Mouse (Mus musculus): ENCODE measurements around the gene Tnip2. TPM values are rescaled to one million over a fixed set of nuclear protein-coding genes. Genes with fewer than 3 reads are reported as not detected.

The Tnip2 gene
- polyA plus RNA-seq (2015; fragmentation: Nextera tagmentation; extraction: Ambion mirVana): 14.4 and 17.6 TPM in 2 replicates

DNA sequence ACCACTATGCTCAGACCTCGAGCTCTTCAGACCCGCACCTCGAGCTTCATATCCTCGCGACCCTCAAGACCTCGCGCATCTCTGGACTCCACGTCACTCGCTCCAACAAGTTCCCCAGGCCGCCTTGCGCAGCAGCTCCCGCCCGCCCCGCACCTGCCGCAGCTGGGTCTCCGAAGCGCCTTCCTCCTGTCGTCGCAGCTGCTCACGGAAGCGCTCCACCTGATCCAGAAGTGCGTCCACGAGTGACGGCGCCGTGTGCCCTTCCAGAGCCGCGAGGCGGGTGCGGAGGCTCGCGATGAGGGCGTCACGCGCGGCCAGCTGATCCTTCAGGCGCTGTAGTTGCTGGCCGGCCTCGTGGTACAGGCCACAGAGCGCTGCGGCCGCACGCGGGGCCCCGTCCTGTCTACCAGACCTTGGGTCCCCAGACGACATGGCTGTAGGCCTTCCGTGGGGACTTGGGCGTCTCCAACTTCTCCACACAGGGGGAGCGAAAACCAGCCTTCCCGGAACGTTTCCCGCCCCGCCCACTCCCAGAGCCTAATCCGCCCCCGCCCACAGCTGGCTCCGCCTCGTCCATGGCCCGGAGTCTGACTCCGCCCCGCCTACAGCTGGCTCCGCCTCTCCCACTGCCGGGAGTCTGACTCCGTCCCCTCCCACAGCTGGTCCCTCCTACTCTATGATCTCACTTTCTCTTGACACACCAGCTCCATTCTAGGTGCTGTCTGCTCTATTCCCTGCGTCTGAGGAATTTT, at the start of gene Tnip2:
Gene Tnip2, minus strand, starts transcription at position 526 of the 752 bp plus-strand sequence.
- WGBS: under 1% methylated on average over 64 of the region's 64 CpGs
- ATAC-seq (ENCODE audit: low FRiP score, low read depth): peak; percentile 96
- Histone ChIP-seq H3K9ac (peak within 1 kb of the TSS; percentile 77), H3K36me3 (no peaks in the 10 kb centered on the region), H3K27ac (no peak within 1 kb of the TSS), H3K27me3 (peaks cover 11% of the 10 kb centered on the region), H3K4me2 (replicated peaks) (peak within 1 kb of the TSS; percentile 92), H3K9me3 (0 out of 2 replicates have a peak, but pooled peaks cover 3% of the 10 kb centered on the region), H3K4me1 (peaks cover 10% of the 10 kb centered on the region), H3K4me3 (peak within 1 kb of the TSS; percentile 75)

- H3K9ac ChIP-seq: no peak overlapping the region
- H3K27ac ChIP-seq: no peak overlapping the region
- no peak overlapping the region for H3K4me3 ChIP-seq
- peaks cover 15% of the 10 kb centered on the region for H3K4me1 ChIP-seq
- H3K27me3 ChIP-seq: no peaks in the 10 kb centered on the region
- H3K36me3 ChIP-seq: peaks cover 47% of the 10 kb centered on the region
- ATAC-seq (ENCODE audit: low FRiP score, low read depth): no peak
- no peaks in the 10 kb centered on the region for H3K9me3 ChIP-seq
- no peak overlapping the region for H3K4me2 ChIP-seq (replicated peaks)
- WGBS: 82% methylated on average over 4 of the region's 4 CpGs
These were observed 38.0 kb upstream of the Tnip2 start for GRCm38 (mm10) chr5:34551821-34552220.

- H3K9ac ChIP-seq: peak overlapping the region; percentile 95
- peaks cover 15% of the 10 kb centered on the region for H3K4me1 ChIP-seq
- WGBS: 15% methylated on average over 6 of the region's 6 CpGs
- H3K36me3 ChIP-seq: peaks cover 31% of the 10 kb centered on the region
- no peak overlapping the region for H3K27ac ChIP-seq
- ATAC-seq (ENCODE audit: low FRiP score, low read depth): no peak
- no peaks in the 10 kb centered on the region for H3K9me3 ChIP-seq
- peak overlapping the region; percentile 83 for H3K4me3 ChIP-seq
- no peaks in the 10 kb centered on the region for H3K27me3 ChIP-seq
- peak overlapping the region; percentile 77 for H3K4me2 ChIP-seq (replicated peaks)
These were observed 36.5 kb upstream of the Tnip2 start for GRCm38 (mm10) chr5:34550251-34550650.

DNA sequence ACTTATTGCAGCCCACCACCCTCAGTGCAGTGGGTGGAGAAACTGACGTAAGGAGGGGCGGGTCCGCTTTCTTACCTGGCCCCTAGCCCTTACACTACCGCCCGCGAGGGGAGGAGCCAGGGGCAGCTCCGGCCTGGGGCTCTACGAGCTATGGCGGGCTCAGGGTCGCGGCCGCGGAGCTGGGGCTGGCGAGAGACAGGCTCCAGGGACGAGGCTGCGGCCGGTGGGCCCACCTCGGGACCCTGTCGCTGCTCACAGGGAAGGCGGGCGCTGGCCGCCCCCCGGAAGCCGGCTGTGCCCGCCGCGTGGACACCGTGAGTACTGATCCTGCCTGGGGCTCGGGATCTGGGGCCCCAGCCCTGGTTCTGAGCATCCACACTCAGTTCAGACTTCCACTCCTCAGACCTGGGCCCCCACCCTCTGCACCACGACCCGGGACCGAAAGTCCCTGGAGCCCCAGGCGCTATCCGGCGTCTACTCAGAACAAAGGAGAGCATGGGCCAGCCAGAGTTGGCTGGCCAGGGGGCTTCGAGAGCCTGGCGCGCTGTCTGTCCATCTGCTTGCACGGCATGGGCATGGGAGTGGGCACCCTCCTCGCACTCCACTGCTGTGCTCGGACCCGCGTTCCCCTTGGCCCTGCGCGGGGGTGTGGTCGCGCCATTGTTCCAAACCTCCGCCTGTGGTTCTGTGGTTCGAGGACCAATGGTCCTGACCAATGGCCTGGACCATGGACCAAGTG, 35.9 kb upstream of the Tnip2 start:
- H3K27ac ChIP-seq: peak overlapping the region; percentile 73; the same call in 1 of the 2 replicates
- peak; percentile 94 for ATAC-seq (ENCODE audit: low FRiP score, low read depth)
- peak overlapping the region; percentile 83 for H3K4me3 ChIP-seq
- H3K9ac ChIP-seq: peak overlapping the region; percentile 95
- H3K4me2 ChIP-seq (replicated peaks): peak overlapping the region; percentile 77
- H3K4me1 ChIP-seq: peaks cover 15% of the 10 kb centered on the region
- no peaks in the 10 kb centered on the region for H3K27me3 ChIP-seq
- WGBS: 1% methylated on average over 42 of the region's 49 CpGs
- peaks cover 25% of the 10 kb centered on the region for H3K36me3 ChIP-seq
- no peaks in the 10 kb centered on the region for H3K9me3 ChIP-seq

DNA sequence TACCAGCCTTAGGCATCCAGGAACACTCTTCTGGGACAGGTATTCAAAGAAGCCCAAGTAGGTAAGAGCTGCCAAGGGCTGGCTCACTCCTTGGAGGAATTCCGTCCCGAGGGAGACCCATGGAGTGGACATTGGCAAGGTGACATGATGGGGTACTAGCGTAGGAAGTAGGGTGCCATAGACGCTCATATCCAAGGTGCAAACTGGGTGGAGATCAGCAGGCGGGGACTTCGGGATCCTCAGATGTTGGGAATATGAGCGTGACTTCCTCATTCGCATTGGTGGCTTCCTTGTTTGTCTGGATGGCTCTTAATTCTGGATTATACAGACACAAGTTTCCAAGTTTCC, 35.3 kb upstream of the Tnip2 start:
- Histone ChIP-seq H3K9me3 (no peaks in the 10 kb centered on the region), H3K36me3 (peaks cover 21% of the 10 kb centered on the region), H3K4me2 (replicated peaks) (peak overlapping the region; percentile 77), H3K27me3 (no peaks in the 10 kb centered on the region), H3K9ac (peak overlapping the region; percentile 95), H3K27ac (no peak overlapping the region; the same call in 1 of the 2 replicates), H3K4me1 (peaks cover 15% of the 10 kb centered on the region), H3K4me3 (peak overlapping the region; percentile 83)
- no peak for ATAC-seq (ENCODE audit: low FRiP score, low read depth)
- 21% methylated on average over 8 of the region's 8 CpGs for WGBS

DNA sequence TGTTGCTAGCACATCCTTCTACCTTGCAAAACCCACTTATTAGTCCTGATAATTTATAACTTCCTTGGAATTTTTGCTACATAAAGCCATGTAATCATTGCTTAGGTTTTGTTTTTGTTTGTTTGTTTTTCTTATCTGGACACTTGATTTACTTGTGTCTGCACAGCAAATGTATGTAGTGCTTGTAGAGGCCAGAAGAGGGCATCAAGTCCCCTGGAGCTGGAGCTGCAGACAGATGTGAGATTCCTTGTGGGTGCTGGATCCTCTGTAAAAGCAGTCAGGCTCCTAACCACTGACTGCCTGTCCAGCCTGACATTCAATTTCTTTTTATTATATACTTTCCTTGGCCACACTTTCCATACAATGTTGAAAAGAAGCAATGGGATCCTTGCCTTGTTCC, 33.6 kb upstream of the Tnip2 start:
- Histone ChIP-seq H3K36me3 (peaks cover 10% of the 10 kb centered on the region), H3K4me1 (peaks cover 15% of the 10 kb centered on the region), H3K4me3 (no peak overlapping the region), H3K4me2 (replicated peaks) (no peak overlapping the region), H3K27ac (no peak overlapping the region), H3K9me3 (no peaks in the 10 kb centered on the region), H3K9ac (no peak overlapping the region), H3K27me3 (no peaks in the 10 kb centered on the region)
- ATAC-seq (ENCODE audit: low FRiP score, low read depth): no peak

- H3K9me3 ChIP-seq: no peaks in the 10 kb centered on the region
- no peak overlapping the region for H3K27ac ChIP-seq
- no peak for ATAC-seq (ENCODE audit: low FRiP score, low read depth)
- H3K4me2 ChIP-seq (replicated peaks): no peak overlapping the region
- H3K4me3 ChIP-seq: no peak overlapping the region
- H3K36me3 ChIP-seq: no peaks in the 10 kb centered on the region
- no peaks in the 10 kb centered on the region for H3K4me1 ChIP-seq
- H3K27me3 ChIP-seq: no peaks in the 10 kb centered on the region
- 55% methylated on average over 4 of the region's 4 CpGs for WGBS
- no peak overlapping the region for H3K9ac ChIP-seq
These were observed 29.3 kb upstream of the Tnip2 start for GRCm38 (mm10) chr5:34543114-34543513.

- Histone ChIP-seq H3K27me3 (no peaks in the 10 kb centered on the region), H3K4me1 (no peaks in the 10 kb centered on the region), H3K9me3 (no peaks in the 10 kb centered on the region), H3K27ac (no peak overlapping the region), H3K9ac (no peak overlapping the region), H3K36me3 (no peaks in the 10 kb centered on the region), H3K4me2 (replicated peaks) (no peak overlapping the region), H3K4me3 (no peak overlapping the region)
- ATAC-seq (ENCODE audit: low FRiP score, low read depth): no peak
- WGBS: 76% methylated on average over 1 of the region's 1 CpGs
These were observed 28.4 kb upstream of the Tnip2 start for GRCm38 (mm10) chr5:34542166-34542565.

DNA sequence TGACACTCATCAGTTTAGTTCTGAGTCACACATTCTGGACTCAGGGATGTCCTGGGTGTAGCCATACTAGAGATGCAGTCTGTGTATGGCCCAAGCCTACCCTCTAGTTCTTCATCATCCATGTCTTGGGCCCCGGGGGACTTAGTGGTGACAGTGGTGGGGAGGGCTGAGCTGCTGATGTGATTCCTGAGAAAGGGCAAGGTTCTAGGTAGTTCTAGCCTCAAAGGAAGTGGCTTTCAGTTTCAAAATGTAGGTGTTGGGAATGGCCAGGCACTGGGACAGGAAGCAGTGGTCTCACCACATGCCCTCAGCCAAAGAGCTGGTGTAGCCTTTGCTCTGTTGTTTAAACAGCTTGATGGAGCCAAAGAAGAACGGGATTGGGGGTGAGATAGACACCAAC, 25.3 kb upstream of the Tnip2 start:
- Histone ChIP-seq H3K4me1 (no peaks in the 10 kb centered on the region), H3K9me3 (no peaks in the 10 kb centered on the region), H3K4me2 (replicated peaks) (no peak overlapping the region), H3K4me3 (no peak overlapping the region), H3K36me3 (no peaks in the 10 kb centered on the region), H3K27me3 (no peaks in the 10 kb centered on the region), H3K9ac (no peak overlapping the region), H3K27ac (no peak overlapping the region)
- 87% methylated on average over 2 of the region's 2 CpGs for WGBS
- no peak for ATAC-seq (ENCODE audit: low FRiP score, low read depth)

DNA sequence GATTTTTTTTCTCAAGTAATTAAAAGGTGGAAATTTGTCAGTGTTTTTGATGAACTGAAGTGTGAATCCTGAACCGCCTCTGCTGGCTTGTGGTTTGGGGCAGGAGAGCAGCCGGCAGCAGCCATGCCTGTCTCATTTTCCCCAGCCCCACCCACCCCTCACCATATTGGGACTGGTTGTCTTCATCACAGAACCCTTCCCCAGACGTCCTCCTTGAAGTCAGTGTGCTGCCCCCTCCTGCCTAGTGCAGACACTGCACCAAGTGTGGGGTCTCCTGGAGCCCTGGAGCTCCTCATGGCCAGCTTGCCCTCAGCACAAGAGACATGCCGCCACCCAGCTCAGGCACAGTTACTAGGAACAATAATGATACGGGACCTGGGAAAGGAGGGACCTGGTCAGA, 24.7 kb upstream of the Tnip2 start:
- H3K9ac ChIP-seq: no peak overlapping the region
- no peak overlapping the region for H3K4me3 ChIP-seq
- H3K36me3 ChIP-seq: no peaks in the 10 kb centered on the region
- H3K4me2 ChIP-seq (replicated peaks): no peak overlapping the region
- no peaks in the 10 kb centered on the region for H3K27me3 ChIP-seq
- no peaks in the 10 kb centered on the region for H3K9me3 ChIP-seq
- no peaks in the 10 kb centered on the region for H3K4me1 ChIP-seq
- H3K27ac ChIP-seq: no peak overlapping the region
- WGBS: 31% methylated on average over 5 of the region's 5 CpGs
- ATAC-seq (ENCODE audit: low FRiP score, low read depth): no peak

DNA sequence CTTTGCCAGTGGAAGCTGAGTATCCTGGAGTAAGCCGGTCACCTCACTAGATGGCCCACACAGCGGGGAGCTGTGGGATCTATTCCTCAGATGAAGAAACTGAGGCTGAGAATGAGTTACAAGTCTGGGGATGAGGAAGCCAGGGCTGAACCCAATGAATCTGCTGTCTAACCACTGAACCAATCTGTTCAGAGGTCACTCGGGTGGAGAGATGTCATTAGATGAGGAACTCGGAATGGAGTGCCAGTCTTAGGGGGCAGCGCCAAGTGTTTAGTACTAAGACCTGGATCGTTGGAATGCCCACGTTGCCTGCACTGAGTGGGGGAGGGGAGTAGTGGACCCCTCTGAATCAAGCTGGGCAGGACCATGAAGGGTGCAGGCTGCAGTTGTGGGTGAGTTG, 24.3 kb upstream of the Tnip2 start:
- no peaks in the 10 kb centered on the region for H3K36me3 ChIP-seq
- WGBS: 71% methylated on average over 7 of the region's 7 CpGs
- H3K4me1 ChIP-seq: no peaks in the 10 kb centered on the region
- no peaks in the 10 kb centered on the region for H3K9me3 ChIP-seq
- H3K27me3 ChIP-seq: no peaks in the 10 kb centered on the region
- no peak overlapping the region for H3K4me3 ChIP-seq
- no peak overlapping the region for H3K4me2 ChIP-seq (replicated peaks)
- no peak for ATAC-seq (ENCODE audit: low FRiP score, low read depth)
- no peak overlapping the region for H3K9ac ChIP-seq
- no peak overlapping the region for H3K27ac ChIP-seq

DNA sequence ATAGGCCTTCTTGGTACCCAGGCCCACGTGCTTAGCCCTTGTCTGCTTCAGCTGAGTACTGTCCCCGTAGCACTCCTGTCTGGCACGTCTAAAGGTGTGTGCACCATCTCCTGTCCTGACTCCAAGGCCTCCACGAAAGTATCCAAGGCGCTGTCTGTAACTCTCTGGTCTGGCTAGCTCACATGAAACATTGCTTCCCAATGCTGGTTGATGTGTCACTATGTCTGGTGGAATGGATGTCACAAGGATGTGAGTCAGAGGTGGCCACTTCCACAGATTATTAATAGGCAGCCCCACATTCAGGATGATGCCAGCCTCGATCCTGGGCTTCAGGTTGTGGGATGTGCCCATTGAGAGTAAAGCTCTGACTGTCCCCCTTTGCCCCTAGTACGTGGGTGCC, 22.0 kb upstream of the Tnip2 start:
- no peak overlapping the region for H3K4me3 ChIP-seq
- no peak overlapping the region for H3K27ac ChIP-seq
- H3K9me3 ChIP-seq: no peaks in the 10 kb centered on the region
- whole genome bisulfite sequencing: 80% methylated on average over 7 of the region's 7 CpGs
- no peaks in the 10 kb centered on the region for H3K4me1 ChIP-seq
- no peaks in the 10 kb centered on the region for H3K27me3 ChIP-seq
- no peak overlapping the region for H3K4me2 ChIP-seq (replicated peaks)
- no peaks in the 10 kb centered on the region for H3K36me3 ChIP-seq
- H3K9ac ChIP-seq: no peak overlapping the region
- ATAC-seq (ENCODE audit: low FRiP score, low read depth): no peak; the same call in 1 of the 2 replicates
